In genomic region chr16:96759081-96759603, GRCm38 (mm10) we compare ENCODE assay signal across 25 mouse cellular contexts.
DNase-seq lines count a peak whose midpoint lies in the region; ATAC-seq and TF ChIP-seq lines count a peak whose summit lies in the region.
"Had no signal": no experiment of that assay in that cellular context is flagged by ENCODE, and none has a peak within 500 bp of the region (broad histone marks: within the 10 kb centered on the region; RNA-seq: fewer than 3 reads in every experiment).

No protein-coding gene starts in this region.

- H3K4me3 ChIP-seq in heart, embryonic 15.5 days: no peak overlapping the region
- no peak overlapping the region for H3K4me3 ChIP-seq in lung, embryonic 14.5 days (ENCODE audit: low read depth, low read length)
- no peak overlapping the region for H3K4me3 ChIP-seq in lung, postnatal 0 days (ENCODE audit: low read depth, low read length)
- no peak overlapping the region for H3K4me3 ChIP-seq in midbrain, embryonic 16.5 days (ENCODE audit: low read depth, low read length)
- H3K4me3 ChIP-seq: embryonic facial prominence, embryonic 12.5 days; erythroblast, embryonic 14.5 days; forebrain, embryonic 13.5 days; layer of hippocampus, adult 2 months; limb, embryonic 13.5 days; liver, embryonic 13.5 days; lung, embryonic 15.5 days; midbrain, embryonic 12.5 days had no signal

- 52% methylated on average over 5 of the region's 5 CpGs for WGBS in heart, embryonic 15.5 days
- WGBS in lung, embryonic 14.5 days: 47% methylated on average over 5 of the region's 5 CpGs
- WGBS in lung, postnatal 0 days: 33% methylated on average over 5 of the region's 5 CpGs
- WGBS in midbrain, embryonic 16.5 days: 70% methylated on average over 5 of the region's 5 CpGs

- H3K36me3 ChIP-seq in heart, embryonic 15.5 days: no peaks in the 10 kb centered on the region
- no peaks in the 10 kb centered on the region for H3K36me3 ChIP-seq in lung, embryonic 14.5 days (ENCODE audit: insufficient read depth)
- H3K36me3 ChIP-seq in lung, postnatal 0 days (ENCODE audit: insufficient read depth, low read length): no peaks in the 10 kb centered on the region
- no peaks in the 10 kb centered on the region for H3K36me3 ChIP-seq in midbrain, embryonic 16.5 days (ENCODE audit: control insufficient read depth, insufficient read depth, low read length)
- H3K36me3 ChIP-seq: embryonic facial prominence, embryonic 12.5 days; limb, embryonic 13.5 days; liver, embryonic 13.5 days; lung, embryonic 15.5 days; midbrain, embryonic 12.5 days had no signal

- DNase-seq in heart, adult 8-10 months (ENCODE audit: low spot score): no peak
- peak; percentile 2 for DNase-seq in lung, embryonic 14.5 days
- DNase-seq in lung, postnatal 0 days (ENCODE audit: low spot score): no peak
- peak; percentile 90 for DNase-seq in R1 (ENCODE audit: low read depth, low spot score)
- no peak for DNase-seq in frontal cortex, postnatal 36 days (ENCODE audit: low spot score in 2 of 2)
- DNase-seq: adrenal gland, postnatal 25 days; cerebellum, adult 11 months; cerebellum, postnatal 10 days; gastrocnemius, postnatal 10 days; kidney, adult 2 months; kidney, postnatal 10 days; layer of hippocampus, postnatal 36 days; liver, embryonic 13.5 days had no signal

- H3K27ac ChIP-seq in heart, embryonic 15.5 days: no peak overlapping the region
- no peak overlapping the region for H3K27ac ChIP-seq in lung, embryonic 14.5 days (ENCODE audit: low read depth)
- no peak overlapping the region for H3K27ac ChIP-seq in lung, postnatal 0 days (ENCODE audit: low read length)
- H3K27ac ChIP-seq in midbrain, embryonic 16.5 days (ENCODE audit: low read length): 0 out of 2 replicates have a peak overlapping the region, but pooled peaks have one; percentile 13
- H3K27ac ChIP-seq: embryonic facial prominence, embryonic 12.5 days; forebrain, embryonic 13.5 days; layer of hippocampus, adult 2 months; limb, embryonic 13.5 days; liver, embryonic 13.5 days; lung, embryonic 15.5 days; macrophage; stomach, postnatal 0 days had no signal

- TF ChIP-seq EP300 in lung, postnatal 0 days (IDR thresholded peaks at IDR 0.05): no peak

- no peak for TF ChIP-seq CTCF in lung, embryonic 14.5 days (IDR thresholded peaks at IDR 0.05; ENCODE audit: low read depth)
- TF ChIP-seq CTCF in lung, postnatal 0 days (IDR thresholded peaks at IDR 0.05): no peak

- ATAC-seq in heart, embryonic 15.5 days (replicated peaks; ENCODE audit: insufficient number of reproducible peaks, insufficient read depth, low FRiP score, low read depth): peak; percentile 59; the same call in 1 of the 2 replicates
- no peak for ATAC-seq in lung, embryonic 14.5 days (ENCODE audit: insufficient read depth)
- ATAC-seq in lung, postnatal 0 days: no peak
- no peak for ATAC-seq in midbrain, embryonic 16.5 days
- ATAC-seq: forebrain, embryonic 13.5 days; Patski had no signal

- H3K4me2 ChIP-seq in heart, embryonic 15.5 days: no peak overlapping the region
- no peak overlapping the region for H3K4me2 ChIP-seq in lung, embryonic 14.5 days
- no peak overlapping the region for H3K4me2 ChIP-seq in lung, postnatal 0 days (replicated peaks; ENCODE audit: low read depth, low read length)
- H3K4me2 ChIP-seq in midbrain, embryonic 16.5 days (ENCODE audit: low read length): no peak overlapping the region
- H3K4me2 ChIP-seq: embryonic facial prominence, embryonic 12.5 days; forebrain, embryonic 13.5 days; limb, embryonic 13.5 days; liver, embryonic 13.5 days; lung, embryonic 15.5 days; midbrain, embryonic 12.5 days had no signal

- peaks cover 11% of the 10 kb centered on the region; the same call in 1 of the 2 replicates for H3K27me3 ChIP-seq in heart, embryonic 15.5 days
- 0 out of 2 replicates have a peak, but pooled peaks cover 2% of the 10 kb centered on the region for H3K27me3 ChIP-seq in lung, embryonic 14.5 days (ENCODE audit: insufficient read depth, low read length)
- no peaks in the 10 kb centered on the region for H3K27me3 ChIP-seq in lung, postnatal 0 days (replicated peaks; ENCODE audit: insufficient read depth, low read length)
- H3K27me3 ChIP-seq in midbrain, embryonic 16.5 days (ENCODE audit: control insufficient read depth, insufficient read depth, low read depth, low read length): no peaks in the 10 kb centered on the region
- H3K27me3 ChIP-seq: forebrain, embryonic 13.5 days; lung, embryonic 15.5 days had no signal

- no peaks in the 10 kb centered on the region for H3K9me3 ChIP-seq in heart, embryonic 15.5 days (replicated peaks)
- no peaks in the 10 kb centered on the region for H3K9me3 ChIP-seq in lung, embryonic 14.5 days (ENCODE audit: low read depth, low read length)
- H3K9me3 ChIP-seq in lung, postnatal 0 days (ENCODE audit: low read length): no peaks in the 10 kb centered on the region
- H3K9me3 ChIP-seq in midbrain, embryonic 16.5 days (replicated peaks; ENCODE audit: control insufficient read depth, low read length, poor library complexity, severe bottlenecking): no peaks in the 10 kb centered on the region
- H3K9me3 ChIP-seq: embryonic facial prominence, embryonic 12.5 days; forebrain, embryonic 13.5 days; limb, embryonic 13.5 days; liver, embryonic 13.5 days; lung, embryonic 15.5 days; midbrain, embryonic 12.5 days had no signal

- no peak overlapping the region for H3K9ac ChIP-seq in heart, embryonic 15.5 days
- no peak overlapping the region for H3K9ac ChIP-seq in lung, embryonic 14.5 days
- no peak overlapping the region for H3K9ac ChIP-seq in lung, postnatal 0 days (replicated peaks; ENCODE audit: low read depth)
- no peak overlapping the region for H3K9ac ChIP-seq in midbrain, embryonic 16.5 days (ENCODE audit: low read depth, low read length)
- H3K9ac ChIP-seq: embryonic facial prominence, embryonic 12.5 days; forebrain, embryonic 13.5 days; limb, embryonic 13.5 days; liver, embryonic 13.5 days; lung, embryonic 15.5 days; midbrain, embryonic 12.5 days had no signal

- H3K4me1 ChIP-seq in heart, embryonic 15.5 days (replicated peaks): peaks cover 4% of the 10 kb centered on the region; the same call in 1 of the 2 replicates
- H3K4me1 ChIP-seq in lung, embryonic 14.5 days (ENCODE audit: insufficient read depth): no peaks in the 10 kb centered on the region
- no peaks in the 10 kb centered on the region for H3K4me1 ChIP-seq in lung, postnatal 0 days (ENCODE audit: insufficient read depth, low read depth, low read length)
- peaks cover 57% of the 10 kb centered on the region for H3K4me1 ChIP-seq in midbrain, embryonic 16.5 days (ENCODE audit: control insufficient read depth, insufficient read depth, low read length)
- H3K4me1 ChIP-seq: liver, embryonic 13.5 days; lung, embryonic 15.5 days had no signal

Comparison
In these comparisons a context has a peak if more than half of its experiments do, and no peak if none do; other contexts are left out.
1. DNase-seq: peak in lung, embryonic 14.5 days (single experiment) and R1 (single experiment); none in heart, adult 8-10 months (single experiment), lung, postnatal 0 days (single experiment) and frontal cortex, postnatal 36 days (0 of 2).